Mouse (Mus musculus): ENCODE measurements around the gene Sdhaf3. TPM values are rescaled to one million over a fixed set of nuclear protein-coding genes. Genes with fewer than 3 reads are reported as not detected.

Sdhaf3 gene
- polyA plus RNA-seq (2016; fragmentation: Nextera tagmentation; extraction: Ambion mirVana) = 7.3 and 7.7 TPM in 2 replicates

DNA sequence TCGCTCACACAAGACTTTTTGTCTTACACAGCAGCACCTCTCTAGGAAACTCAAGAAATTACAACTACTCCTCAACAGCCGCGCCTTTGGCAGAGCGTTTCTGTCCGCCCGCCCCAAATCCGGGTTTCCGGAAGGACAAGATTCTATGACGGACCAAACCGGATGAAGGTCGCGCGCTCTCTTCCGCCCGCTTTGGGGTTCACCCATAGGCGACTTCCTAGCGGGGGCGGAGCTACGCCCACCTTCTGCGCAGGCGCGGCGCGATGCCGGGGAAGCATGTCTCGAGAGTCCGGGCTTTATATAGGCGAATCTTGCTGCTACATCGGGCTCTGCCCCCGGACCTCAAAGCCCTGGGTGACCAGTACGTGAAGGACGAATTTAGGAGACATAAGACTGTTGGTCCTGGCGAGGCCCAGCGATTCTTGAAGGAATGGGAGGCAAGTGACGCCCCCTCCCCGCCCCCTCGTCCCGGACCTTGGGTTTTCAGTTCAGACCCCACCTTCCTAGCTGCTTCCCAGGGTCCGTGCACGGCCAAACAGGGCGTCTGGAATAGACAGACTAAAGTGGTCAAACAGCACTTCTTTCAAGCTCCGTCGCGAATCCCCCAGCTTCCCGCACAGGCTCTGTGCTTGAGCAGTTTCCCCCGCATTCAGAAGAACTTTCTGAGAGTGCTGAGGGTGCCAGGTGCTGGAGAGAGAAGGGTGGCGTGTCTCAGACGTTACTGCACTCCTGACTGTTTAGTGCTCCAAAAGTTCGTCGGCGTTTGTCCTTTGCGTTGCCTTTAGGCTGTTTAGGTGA, at the start of gene Sdhaf3:
Gene Sdhaf3, plus strand, starts transcription at position 241 of the 798 bp plus-strand sequence.
- peak within 1 kb of the TSS; percentile 77 for H3K4me3 ChIP-seq
- WGBS = under 1% methylated on average over 52 of the region's 52 CpGs
- peak; percentile 96 for DNase-seq (ENCODE audit: low spot score)
- no peaks in the 10 kb centered on the region for H3K27me3 ChIP-seq (ENCODE audit: low read depth, poor library complexity, severe bottlenecking)
- peak within 1 kb of the TSS; percentile 87 for H3K27ac ChIP-seq (replicated peaks)
- no peaks in the 10 kb centered on the region for H3K36me3 ChIP-seq
- peaks cover 9% of the 10 kb centered on the region for H3K4me1 ChIP-seq
- H3K9me3 ChIP-seq (replicated peaks) = no peaks in the 10 kb centered on the region

GRCm38 (mm10) chr6:6909586-6909985, 46.2 kb upstream of the Sdhaf3 start:
- WGBS = 90% methylated on average over 8 of the region's 8 CpGs
- Histone ChIP-seq H3K4me3 (no peak overlapping the region), H3K4me1 (no peaks in the 10 kb centered on the region), H3K9me3 (replicated peaks) (no peaks in the 10 kb centered on the region), H3K27me3 (ENCODE audit: low read depth, poor library complexity, severe bottlenecking) (no peaks in the 10 kb centered on the region), H3K27ac (replicated peaks) (no peak overlapping the region), H3K36me3 (no peaks in the 10 kb centered on the region)
- DNase-seq (ENCODE audit: low spot score) = no peak

DNA sequence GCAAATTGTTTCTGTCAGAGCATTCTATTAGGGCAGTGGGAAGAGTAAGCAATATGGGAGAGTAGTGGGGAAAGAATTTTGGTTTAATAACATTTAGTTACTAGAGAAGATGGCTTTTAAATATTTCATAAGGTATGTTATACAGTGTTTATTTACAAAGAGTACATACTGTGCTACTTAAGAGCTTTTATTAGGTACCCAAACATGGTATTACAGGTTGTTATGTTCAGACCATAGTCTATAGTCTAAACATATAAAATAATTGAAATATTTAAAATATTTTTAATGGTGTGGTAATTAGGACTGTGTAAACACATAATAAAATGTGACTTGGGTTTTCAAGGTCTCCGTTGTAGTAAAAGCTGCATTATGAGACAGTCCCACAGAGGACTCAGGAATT, 41.5 kb upstream of the Sdhaf3 start:
- Histone ChIP-seq H3K4me3 (no peak overlapping the region), H3K27ac (replicated peaks) (no peak overlapping the region), H3K36me3 (no peaks in the 10 kb centered on the region), H3K27me3 (ENCODE audit: low read depth, poor library complexity, severe bottlenecking) (no peaks in the 10 kb centered on the region), H3K4me1 (no peaks in the 10 kb centered on the region), H3K9me3 (replicated peaks) (no peaks in the 10 kb centered on the region)
- WGBS = 93% methylated on average over 1 of the region's 1 CpGs
- no peak for DNase-seq (ENCODE audit: low spot score)

GRCm38 (mm10) chr6:6914849-6915525, 40.8 kb upstream of the Sdhaf3 start:
- Histone ChIP-seq H3K4me3 (no peak overlapping the region), H3K4me1 (no peaks in the 10 kb centered on the region), H3K9me3 (replicated peaks) (no peaks in the 10 kb centered on the region), H3K36me3 (no peaks in the 10 kb centered on the region), H3K27me3 (ENCODE audit: low read depth, poor library complexity, severe bottlenecking) (no peaks in the 10 kb centered on the region), H3K27ac (replicated peaks) (no peak overlapping the region)
- DNase-seq (ENCODE audit: low spot score) = peak; percentile 25
- WGBS = 41% methylated on average over 5 of the region's 5 CpGs

DNA sequence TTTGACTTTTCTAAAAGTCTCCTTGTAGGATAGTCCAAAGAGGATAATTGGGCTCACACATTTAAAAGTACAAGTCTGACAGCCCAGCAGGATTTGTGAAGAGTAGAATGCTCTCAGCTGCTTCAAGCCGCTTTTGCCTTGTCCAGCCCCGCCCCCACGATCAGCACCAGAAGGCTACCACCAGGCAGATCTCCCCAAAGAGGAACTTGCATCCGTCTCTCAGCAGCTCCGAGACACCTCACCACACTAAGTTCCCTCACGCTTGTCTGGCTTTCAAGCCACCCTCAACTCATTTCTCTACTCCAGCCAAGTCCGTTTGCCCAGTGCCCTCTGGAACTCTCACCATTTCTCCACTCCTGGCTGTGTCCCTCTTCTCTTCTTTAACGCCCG, 40.3 kb upstream of the Sdhaf3 start:
- Histone ChIP-seq H3K27ac (replicated peaks) (no peak overlapping the region), H3K27me3 (ENCODE audit: low read depth, poor library complexity, severe bottlenecking) (no peaks in the 10 kb centered on the region), H3K9me3 (replicated peaks) (no peaks in the 10 kb centered on the region), H3K36me3 (no peaks in the 10 kb centered on the region), H3K4me1 (no peaks in the 10 kb centered on the region), H3K4me3 (no peak overlapping the region)
- WGBS = 54% methylated on average over 9 of the region's 9 CpGs
- no peak for DNase-seq (ENCODE audit: low spot score)

DNA sequence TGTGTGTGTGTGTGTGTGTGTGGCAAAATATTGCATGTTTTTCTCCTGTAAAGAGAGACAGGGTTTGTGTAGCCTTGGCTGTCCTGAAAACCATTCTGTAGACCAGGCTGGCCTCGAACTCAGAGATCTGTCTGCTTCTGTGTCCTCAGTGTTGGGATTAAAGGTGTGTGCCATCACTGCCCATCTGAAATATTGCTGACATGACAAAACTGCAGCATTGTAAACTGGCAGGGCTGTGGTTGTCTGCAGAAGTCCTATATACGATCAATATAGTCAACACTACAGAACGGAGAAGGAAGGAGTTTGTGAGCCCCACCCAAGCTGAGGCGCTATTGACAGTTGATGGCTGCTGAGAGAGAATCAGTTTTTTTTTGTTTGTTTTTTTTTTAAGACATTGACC, 38.5 kb upstream of the Sdhaf3 start:
- no peak overlapping the region for H3K4me3 ChIP-seq
- DNase-seq (ENCODE audit: low spot score) = no peak
- H3K27me3 ChIP-seq (ENCODE audit: low read depth, poor library complexity, severe bottlenecking) = no peaks in the 10 kb centered on the region
- WGBS = 92% methylated on average over 4 of the region's 4 CpGs
- H3K4me1 ChIP-seq = no peaks in the 10 kb centered on the region
- H3K27ac ChIP-seq (replicated peaks) = no peak overlapping the region
- no peaks in the 10 kb centered on the region for H3K36me3 ChIP-seq
- no peaks in the 10 kb centered on the region for H3K9me3 ChIP-seq (replicated peaks)

- Histone ChIP-seq H3K9me3 (replicated peaks) (no peaks in the 10 kb centered on the region), H3K4me1 (no peaks in the 10 kb centered on the region), H3K27me3 (ENCODE audit: low read depth, poor library complexity, severe bottlenecking) (no peaks in the 10 kb centered on the region), H3K4me3 (no peak overlapping the region), H3K36me3 (no peaks in the 10 kb centered on the region), H3K27ac (replicated peaks) (no peak overlapping the region)
- WGBS = 69% methylated on average over 1 of the region's 1 CpGs
- DNase-seq (ENCODE audit: low spot score) = no peak
These were observed 30.5 kb upstream of the Sdhaf3 start for GRCm38 (mm10) chr6:6925264-6925663.

DNA sequence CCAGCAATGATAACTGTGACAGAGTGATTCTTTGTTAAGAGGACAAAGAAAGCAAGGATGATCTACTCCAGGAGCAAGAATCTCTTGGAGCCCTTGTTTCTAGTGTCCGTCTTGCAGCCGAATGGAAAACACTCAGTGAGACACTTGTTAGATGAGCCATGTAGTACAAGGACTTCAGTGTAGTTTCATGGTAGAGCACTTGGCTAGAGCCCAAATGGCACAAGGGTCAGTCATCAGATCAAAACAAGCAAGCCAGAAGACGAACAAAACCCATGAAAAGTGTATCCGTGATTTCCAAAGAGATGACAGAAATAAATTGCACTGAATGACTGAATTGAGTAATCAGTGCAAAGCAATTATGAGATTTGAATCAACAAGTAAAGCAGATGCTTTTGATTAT, 25.0 kb upstream of the Sdhaf3 start:
- Histone ChIP-seq H3K4me1 (no peaks in the 10 kb centered on the region), H3K36me3 (no peaks in the 10 kb centered on the region), H3K4me3 (no peak overlapping the region), H3K27me3 (ENCODE audit: low read depth, poor library complexity, severe bottlenecking) (no peaks in the 10 kb centered on the region), H3K27ac (replicated peaks) (no peak overlapping the region), H3K9me3 (replicated peaks) (no peaks in the 10 kb centered on the region)
- DNase-seq (ENCODE audit: low spot score) = no peak
- 91% methylated on average over 4 of the region's 4 CpGs for WGBS

DNA sequence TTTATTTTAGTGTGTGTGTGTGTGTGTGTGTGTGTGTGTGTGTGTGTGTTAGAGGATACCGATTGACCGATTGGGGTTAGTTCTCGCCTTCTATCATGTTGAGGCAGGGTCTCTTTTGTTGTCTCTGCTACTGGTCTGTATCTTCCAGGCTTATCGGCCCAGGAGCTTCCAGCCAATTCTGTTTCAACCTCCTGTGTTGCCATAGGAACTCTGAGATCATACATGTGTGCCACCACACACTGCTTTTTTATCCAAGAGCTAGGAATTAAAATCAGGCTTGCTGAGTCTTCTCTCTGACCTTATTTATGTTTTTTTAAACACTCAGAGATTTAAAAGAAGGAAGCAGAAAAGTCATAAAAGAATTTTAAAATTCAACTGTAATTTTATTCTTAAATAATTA, 24.3 kb upstream of the Sdhaf3 start:
- Histone ChIP-seq H3K4me3 (no peak overlapping the region), H3K36me3 (no peaks in the 10 kb centered on the region), H3K27me3 (ENCODE audit: low read depth, poor library complexity, severe bottlenecking) (no peaks in the 10 kb centered on the region), H3K27ac (replicated peaks) (no peak overlapping the region), H3K9me3 (replicated peaks) (no peaks in the 10 kb centered on the region), H3K4me1 (no peaks in the 10 kb centered on the region)
- DNase-seq (ENCODE audit: low spot score) = no peak
- WGBS = 89% methylated on average over 4 of the region's 4 CpGs

GRCm38 (mm10) chr6:6940845-6941244, 15.0 kb upstream of the Sdhaf3 start:
- Histone ChIP-seq H3K4me3 (no peak overlapping the region), H3K9me3 (replicated peaks) (no peaks in the 10 kb centered on the region; the same call in 1 of the 2 replicates), H3K27me3 (ENCODE audit: low read depth, poor library complexity, severe bottlenecking) (no peaks in the 10 kb centered on the region), H3K36me3 (no peaks in the 10 kb centered on the region), H3K4me1 (no peaks in the 10 kb centered on the region), H3K27ac (replicated peaks) (no peak overlapping the region)
- DNase-seq (ENCODE audit: low spot score) = no peak
- WGBS = 67% methylated on average over 2 of the region's 2 CpGs

DNA sequence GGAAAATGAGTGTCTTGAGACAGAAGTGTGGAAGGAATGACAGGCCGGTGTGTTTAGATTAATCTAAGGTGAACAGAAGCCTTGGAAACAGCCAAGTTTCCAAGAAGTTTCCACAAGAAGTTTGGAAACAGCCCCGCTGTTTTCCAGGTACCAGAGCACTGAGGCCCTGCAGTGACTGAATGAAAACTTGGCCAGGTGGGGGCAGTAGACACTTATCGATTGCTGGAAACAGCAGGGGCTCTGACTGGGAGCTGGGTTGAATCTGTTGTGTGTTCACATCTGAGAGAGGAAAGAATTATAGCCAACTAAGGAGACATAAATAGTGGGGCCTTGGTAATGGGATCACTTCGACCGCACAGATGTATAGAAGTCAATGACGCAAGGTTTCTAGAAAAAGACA, 13.0 kb upstream of the Sdhaf3 start:
- Histone ChIP-seq H3K4me3 (no peak overlapping the region), H3K36me3 (no peaks in the 10 kb centered on the region), H3K4me1 (no peaks in the 10 kb centered on the region), H3K9me3 (replicated peaks) (no peaks in the 10 kb centered on the region; the same call in 1 of the 2 replicates), H3K27ac (replicated peaks) (no peak overlapping the region), H3K27me3 (ENCODE audit: low read depth, poor library complexity, severe bottlenecking) (no peaks in the 10 kb centered on the region)
- WGBS = 59% methylated on average over 6 of the region's 6 CpGs
- DNase-seq (ENCODE audit: low spot score) = no peak

GRCm38 (mm10) chr6:6947650-6948049, 8.2 kb upstream of the Sdhaf3 start:
- Histone ChIP-seq H3K4me1 (no peaks in the 10 kb centered on the region), H3K9me3 (replicated peaks) (no peaks in the 10 kb centered on the region; the same call in 1 of the 2 replicates), H3K27ac (replicated peaks) (no peak overlapping the region), H3K4me3 (no peak overlapping the region), H3K36me3 (no peaks in the 10 kb centered on the region), H3K27me3 (ENCODE audit: low read depth, poor library complexity, severe bottlenecking) (no peaks in the 10 kb centered on the region)
- 19% methylated on average over 1 of the region's 1 CpGs for WGBS
- DNase-seq (ENCODE audit: low spot score) = no peak

GRCm38 (mm10) chr6:6955395-6955763, 425 bp upstream of the Sdhaf3 start:
- WGBS = 43% methylated on average over 6 of the region's 6 CpGs
- DNase-seq (ENCODE audit: low spot score) = no peak
- Histone ChIP-seq H3K27ac (replicated peaks) (peak overlapping the region; percentile 87), H3K4me3 (peak overlapping the region; percentile 77), H3K9me3 (replicated peaks) (no peaks in the 10 kb centered on the region), H3K27me3 (ENCODE audit: low read depth, poor library complexity, severe bottlenecking) (no peaks in the 10 kb centered on the region), H3K36me3 (no peaks in the 10 kb centered on the region), H3K4me1 (peaks cover 9% of the 10 kb centered on the region)

All from midbrain, embryonic 10.5 days (tissue).